Mouse (Mus musculus) limb, embryonic 15.5 days (tissue): ENCODE data around the gene Hs2st1. TPM values are rescaled to one million over a fixed set of nuclear protein-coding genes. Genes with fewer than 3 reads are reported as not detected.
A peak's percentile ranks its signal among the peaks of the same experiment; 100 is the strongest.

Source experiments
- ATAC-seq: fragments of 200-750 bp; cut with Nextera tagmentation; 2 replicates; pipeline ENCODE4 v1.8.0; 2017; ENCODE audit warnings: low read depth, moderate TSS enrichment; ENCODE audit not compliant: insufficient number of reproducible peaks, low FRiP score, low TSS enrichment
- H3K27ac ChIP-seq: fragments of 300-500 bp; sonication (generic); 2 replicates; pipeline ENCODE4 v1.5.1; 2015; ENCODE audit warnings: moderate library complexity, mild to moderate bottlenecking, inconsistent platforms
- H3K27me3 ChIP-seq: fragments of 300-500 bp; sonication (generic); 2 replicates; pipeline ENCODE4 v1.6.1; 2015; ENCODE audit warnings: inconsistent platforms
- H3K36me3 ChIP-seq: fragments of 300-500 bp; sonication (generic); 2 replicates; pipeline ENCODE4 v1.6.1; 2015; ENCODE audit warnings: inconsistent platforms
- H3K4me1 ChIP-seq: fragments of 300-500 bp; sonication (generic); 2 replicates; pipeline ENCODE4 v1.6.1; 2015; ENCODE audit warnings: inconsistent platforms
- H3K4me2 ChIP-seq: fragments of 300-500 bp; sonication (generic); 2 replicates; pipeline ENCODE4 v1.6.1; 2015; ENCODE audit warnings: mild to moderate bottlenecking, inconsistent platforms
- H3K4me3 ChIP-seq: fragments of 300-500 bp; sonication (generic); 2 replicates; pipeline ENCODE4 v1.5.1; 2015; ENCODE audit warnings: mild to moderate bottlenecking, inconsistent platforms
- H3K9ac ChIP-seq: fragments of 300-500 bp; sonication (generic); 2 replicates; pipeline ENCODE4 v1.6.1; 2015; ENCODE audit warnings: inconsistent platforms
- H3K9me3 ChIP-seq: fragments of 300-500 bp; sonication (generic); 2 replicates; pipeline ENCODE4 v1.6.1; 2016; ENCODE audit warnings: inconsistent platforms
- WGBS: fragments of 180-500 bp; shearing (Covaris S2); methylation state at CpG from one replicate; pipeline ENCODE4 v1.1.7; 2015; 5-methylcytosine and 5-hydroxymethylcytosine counted together
- polyA plus RNA-seq: library from polyadenylated mRNA; unstranded; fragments of >200 nt; fragmentation: Nextera tagmentation; extraction: Ambion mirVana; gene quantifications from 2 replicates; pipeline ENCODE4 v1.2.1, GENCODE M21; 2015

The Hs2st1 gene
- polyA plus RNA-seq, 1 experiment from 2014 or later, result 13.5 TPM

- H3K27ac ChIP-seq, result no peak overlapping the region
- H3K36me3 ChIP-seq, result peaks cover 39% of the 10 kb centered on the region
- no peak overlapping the region for H3K4me2 ChIP-seq
- no peaks in the 10 kb centered on the region for H3K9me3 ChIP-seq
- H3K4me3 ChIP-seq, result no peak overlapping the region
- 75% methylated on average over 5 of the region's 5 CpGs for WGBS
- no peak for ATAC-seq
- no peak overlapping the region for H3K9ac ChIP-seq
- peaks cover 3% of the 10 kb centered on the region for H3K4me1 ChIP-seq
- no peaks in the 10 kb centered on the region for H3K27me3 ChIP-seq
These were observed 13.8 kb upstream of the Hs2st1 start for GRCm38 (mm10) chr3:144583789-144584188.

GRCm38 (mm10) chr3:144582306-144582705 is 12.3 kb upstream of the Hs2st1 start:
- Histone ChIP-seq H3K27me3 (no peaks in the 10 kb centered on the region), H3K9me3 (no peaks in the 10 kb centered on the region), H3K4me2 (no peak overlapping the region), H3K9ac (no peak overlapping the region), H3K36me3 (peaks cover 39% of the 10 kb centered on the region), H3K4me1 (peaks cover 13% of the 10 kb centered on the region), H3K27ac (no peak overlapping the region), H3K4me3 (no peak overlapping the region)
- no peak for ATAC-seq
- WGBS, result 88% methylated on average over 4 of the region's 4 CpGs

- ATAC-seq, result no peak
- no peak overlapping the region for H3K4me2 ChIP-seq
- H3K36me3 ChIP-seq, result peaks cover 37% of the 10 kb centered on the region
- WGBS, result 85% methylated on average over 3 of the region's 3 CpGs
- H3K27ac ChIP-seq, result no peak overlapping the region
- no peaks in the 10 kb centered on the region for H3K9me3 ChIP-seq
- peaks cover 15% of the 10 kb centered on the region for H3K4me1 ChIP-seq
- no peak overlapping the region for H3K4me3 ChIP-seq
- no peaks in the 10 kb centered on the region for H3K27me3 ChIP-seq
- no peak overlapping the region for H3K9ac ChIP-seq
These were observed 11.9 kb upstream of the Hs2st1 start for GRCm38 (mm10) chr3:144581842-144582241.

GRCm38 (mm10) chr3:144580281-144580680 is 10.3 kb upstream of the Hs2st1 start:
- no peak overlapping the region for H3K4me3 ChIP-seq
- H3K4me1 ChIP-seq, result peaks cover 14% of the 10 kb centered on the region
- 82% methylated on average over 7 of the region's 7 CpGs for WGBS
- H3K36me3 ChIP-seq, result peaks cover 37% of the 10 kb centered on the region
- H3K27me3 ChIP-seq, result no peaks in the 10 kb centered on the region
- no peak overlapping the region for H3K9ac ChIP-seq
- no peak for ATAC-seq
- H3K4me2 ChIP-seq, result no peak overlapping the region
- H3K9me3 ChIP-seq, result no peaks in the 10 kb centered on the region
- H3K27ac ChIP-seq, result no peak overlapping the region

GRCm38 (mm10) chr3:144579796-144580195 is 9.8 kb upstream of the Hs2st1 start:
- no peaks in the 10 kb centered on the region for H3K27me3 ChIP-seq
- no peaks in the 10 kb centered on the region for H3K9me3 ChIP-seq
- no peak overlapping the region for H3K9ac ChIP-seq
- no peak for ATAC-seq
- no peak overlapping the region for H3K27ac ChIP-seq
- H3K4me2 ChIP-seq, result no peak overlapping the region
- no peak overlapping the region for H3K4me3 ChIP-seq
- H3K36me3 ChIP-seq, result peaks cover 37% of the 10 kb centered on the region
- 83% methylated on average over 5 of the region's 5 CpGs for WGBS
- peaks cover 18% of the 10 kb centered on the region for H3K4me1 ChIP-seq

- Histone ChIP-seq H3K9me3 (no peaks in the 10 kb centered on the region), H3K4me1 (peaks cover 20% of the 10 kb centered on the region), H3K9ac (no peak overlapping the region), H3K4me3 (no peak overlapping the region), H3K36me3 (peaks cover 44% of the 10 kb centered on the region), H3K4me2 (no peak overlapping the region), H3K27me3 (no peaks in the 10 kb centered on the region), H3K27ac (no peak overlapping the region)
- 87% methylated on average over 4 of the region's 4 CpGs for WGBS
- no peak for ATAC-seq
These were observed 8.9 kb upstream of the Hs2st1 start for GRCm38 (mm10) chr3:144578921-144579320.

- H3K27me3 ChIP-seq, result no peaks in the 10 kb centered on the region
- ATAC-seq, result no peak
- peaks cover 23% of the 10 kb centered on the region for H3K4me1 ChIP-seq
- H3K27ac ChIP-seq, result peak overlapping the region; percentile 43
- no peak overlapping the region for H3K9ac ChIP-seq
- no peak overlapping the region for H3K4me2 ChIP-seq
- WGBS, result 37% methylated on average over 10 of the region's 10 CpGs
- H3K36me3 ChIP-seq, result peaks cover 49% of the 10 kb centered on the region
- no peaks in the 10 kb centered on the region for H3K9me3 ChIP-seq
- no peak overlapping the region for H3K4me3 ChIP-seq
These were observed 7.7 kb upstream of the Hs2st1 start for GRCm38 (mm10) chr3:144577366-144578340.

GRCm38 (mm10) chr3:144574256-144574655 is 4.3 kb upstream of the Hs2st1 start:
- H3K27me3 ChIP-seq, result no peaks in the 10 kb centered on the region
- H3K9ac ChIP-seq, result no peak overlapping the region
- H3K27ac ChIP-seq, result no peak overlapping the region
- no peak for ATAC-seq
- H3K4me3 ChIP-seq, result no peak overlapping the region
- 90% methylated on average over 7 of the region's 7 CpGs for WGBS
- H3K4me2 ChIP-seq, result no peak overlapping the region
- H3K4me1 ChIP-seq, result peaks cover 35% of the 10 kb centered on the region
- peaks cover 28% of the 10 kb centered on the region for H3K36me3 ChIP-seq
- no peaks in the 10 kb centered on the region for H3K9me3 ChIP-seq

- peak overlapping the region; percentile 96 for H3K4me3 ChIP-seq
- H3K4me2 ChIP-seq, result peak overlapping the region; percentile 39
- ATAC-seq, result no peak
- peaks cover 18% of the 10 kb centered on the region; the same call in 1 of the 2 replicates for H3K36me3 ChIP-seq
- no peaks in the 10 kb centered on the region for H3K9me3 ChIP-seq
- peak overlapping the region; percentile 95 for H3K27ac ChIP-seq
- no peaks in the 10 kb centered on the region for H3K27me3 ChIP-seq
- WGBS, result 1% methylated on average over 25 of the region's 25 CpGs
- peak overlapping the region; percentile 88 for H3K9ac ChIP-seq
- H3K4me1 ChIP-seq, result peaks cover 32% of the 10 kb centered on the region
These were observed 971 bp upstream of the Hs2st1 start for GRCm38 (mm10) chr3:144570816-144571487.

GRCm38 (mm10) chr3:144569401-144569971 is 495 bp downstream of the Hs2st1 start:
- Histone ChIP-seq H3K27ac (peak overlapping the region; percentile 91), H3K36me3 (peaks cover 17% of the 10 kb centered on the region; the same call in 1 of the 2 replicates), H3K4me3 (peak overlapping the region; percentile 96), H3K4me2 (peak overlapping the region; percentile 93), H3K4me1 (peaks cover 24% of the 10 kb centered on the region), H3K9me3 (no peaks in the 10 kb centered on the region), H3K27me3 (no peaks in the 10 kb centered on the region), H3K9ac (peak overlapping the region; percentile 77)
- WGBS, result under 1% methylated on average over 37 of the region's 47 CpGs
- no peak for ATAC-seq

- peak overlapping the region; percentile 93 for H3K4me2 ChIP-seq
- H3K27me3 ChIP-seq, result no peaks in the 10 kb centered on the region
- WGBS, result under 1% methylated on average over 21 of the region's 21 CpGs
- no peaks in the 10 kb centered on the region for H3K9me3 ChIP-seq
- ATAC-seq, result no peak
- peak overlapping the region; percentile 77 for H3K9ac ChIP-seq
- H3K4me3 ChIP-seq, result peak overlapping the region; percentile 96
- H3K36me3 ChIP-seq, result peaks cover 11% of the 10 kb centered on the region; the same call in 1 of the 2 replicates
- peaks cover 24% of the 10 kb centered on the region for H3K4me1 ChIP-seq
- no peak overlapping the region for H3K27ac ChIP-seq
These were observed 1.1 kb downstream of the Hs2st1 start for GRCm38 (mm10) chr3:144568861-144569361.
